Mouse (Mus musculus): ENCODE data around the gene Zfp652.

The Zfp652 gene

GRCm38 (mm10) chr11:95831641-95832040 is 119.2 kb downstream of the Zfp652 start:
- no peak for DNase-seq (ENCODE audit: low read depth, low spot score)

- no peak for DNase-seq (ENCODE audit: low read depth, low spot score)
Measured at GRCm38 (mm10) chr11:95832129-95833005, 119.9 kb downstream of the Zfp652 start.

GRCm38 (mm10) chr11:95833006-95833570 is 120.6 kb downstream of the Zfp652 start:
- no peak for DNase-seq (ENCODE audit: low read depth, low spot score)

GRCm38 (mm10) chr11:95833631-95834142 is 121.2 kb downstream of the Zfp652 start:
- DNase-seq (ENCODE audit: low read depth, low spot score), result no peak

- DNase-seq (ENCODE audit: low read depth, low spot score), result no peak
Measured at GRCm38 (mm10) chr11:95834143-95834667, 121.7 kb downstream of the Zfp652 start.

- DNase-seq (ENCODE audit: low read depth, low spot score), result peak; percentile 40
Measured at GRCm38 (mm10) chr11:95834742-95835710, 122.6 kb downstream of the Zfp652 start.

- DNase-seq (ENCODE audit: low read depth, low spot score), result no peak
Measured at GRCm38 (mm10) chr11:95835832-95836231, 123.4 kb downstream of the Zfp652 start.

- DNase-seq (ENCODE audit: low read depth, low spot score), result no peak
Measured at GRCm38 (mm10) chr11:95836433-95836832, 124.0 kb downstream of the Zfp652 start.

- DNase-seq (ENCODE audit: low read depth, low spot score), result peak; percentile 83
Measured at GRCm38 (mm10) chr11:95837059-95837458, 124.6 kb downstream of the Zfp652 start, which contains the start of gene Gngt2. Gene Gngt2 (plus strand): TSS chr11:95837216.

GRCm38 (mm10) chr11:95838598-95838997 is 126.1 kb downstream of the Zfp652 start:
- DNase-seq (ENCODE audit: low read depth, low spot score), result no peak

GRCm38 (mm10) chr11:95838999-95839868 is 126.8 kb downstream of the Zfp652 start:
- no peak for DNase-seq (ENCODE audit: low read depth, low spot score)

GRCm38 (mm10) chr11:95840694-95841497 is 128.4 kb downstream of the Zfp652 start:
- DNase-seq (ENCODE audit: low read depth, low spot score), result no peak

GRCm38 (mm10) chr11:95841498-95841830 is 129.0 kb downstream of the Zfp652 start:
- DNase-seq (ENCODE audit: low read depth, low spot score), result no peak

- DNase-seq (ENCODE audit: low read depth, low spot score), result peak; percentile 52
Measured at GRCm38 (mm10) chr11:95842074-95842681, 129.7 kb downstream of the Zfp652 start, which contains the start of gene Abi3. Gene Abi3 (minus strand): TSS chr11:95842476.

GRCm38 (mm10) chr11:95842953-95843352 is 130.5 kb downstream of the Zfp652 start:
- no peak for DNase-seq (ENCODE audit: low read depth, low spot score)

- DNase-seq (ENCODE audit: low read depth, low spot score), result no peak
Measured at GRCm38 (mm10) chr11:95843421-95843950, 131.0 kb downstream of the Zfp652 start.

- DNase-seq (ENCODE audit: low read depth, low spot score), result no peak
Measured at GRCm38 (mm10) chr11:95844935-95845334, 132.5 kb downstream of the Zfp652 start.

GRCm38 (mm10) chr11:95850898-95851297 is 138.4 kb downstream of the Zfp652 start:
- no peak for DNase-seq (ENCODE audit: low read depth, low spot score)

- peak; percentile 44 for DNase-seq (ENCODE audit: low read depth, low spot score)
Measured at GRCm38 (mm10) chr11:95853684-95854083, 141.2 kb downstream of the Zfp652 start.

Data from skeletal muscle tissue, adult 2 months (tissue).